9 mouse cellular contexts compared by ENCODE assay signal in the genomic region with DNA sequence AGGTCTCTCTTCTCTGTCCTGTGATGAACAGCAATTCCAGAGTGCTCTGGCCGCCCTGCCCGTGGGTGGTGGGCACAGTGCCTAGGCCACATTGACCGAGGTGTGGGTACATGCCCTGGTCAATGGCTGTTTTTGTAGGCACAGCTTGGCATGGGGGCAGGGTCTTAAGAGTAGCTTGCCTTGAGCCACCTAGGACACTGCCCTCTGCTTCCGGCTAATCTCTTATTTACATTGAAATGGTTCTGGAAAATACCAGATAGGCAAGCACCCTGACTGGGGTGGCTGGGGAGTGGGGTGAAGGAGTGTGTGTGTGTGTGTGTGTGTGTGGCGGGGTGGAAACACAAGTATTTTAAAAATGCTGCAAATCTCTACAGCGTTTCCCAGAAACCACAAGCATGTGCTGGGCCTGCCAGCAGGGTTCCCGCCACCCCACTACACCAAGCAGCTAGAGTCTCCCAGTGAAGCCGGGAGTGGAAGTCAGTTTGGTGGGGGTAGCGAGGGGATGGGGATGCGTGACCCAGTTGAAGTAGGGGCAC. TPM values are rescaled to one million over a fixed set of nuclear protein-coding genes. Genes with fewer than 3 reads are reported as not detected.
DNase-seq lines count a peak whose midpoint lies in the region; ATAC-seq and TF ChIP-seq lines count a peak whose summit lies in the region.
"Had no signal": no experiment of that assay in that cellular context is flagged by ENCODE, and none has a peak within 500 bp of the region (broad histone marks: within the 10 kb centered on the region; RNA-seq: fewer than 3 reads in every experiment).

No protein-coding gene starts in this region.

- H3K4me3 ChIP-seq in forebrain, postnatal 0 days (ENCODE audit: low read depth, low read length), result no peak overlapping the region
- H3K4me3 ChIP-seq in limb, embryonic 14.5 days (replicated peaks; ENCODE audit: low read length), result no peak overlapping the region
- no peak overlapping the region for H3K4me3 ChIP-seq in neural tube, embryonic 14.5 days (ENCODE audit: low read depth, low read length)

- no peaks in the 10 kb centered on the region for H3K27me3 ChIP-seq in forebrain, postnatal 0 days (ENCODE audit: insufficient read depth, low read length)
- H3K27me3 ChIP-seq in limb, embryonic 14.5 days (ENCODE audit: control insufficient read depth, insufficient read depth, low read length), result no peaks in the 10 kb centered on the region
- no peaks in the 10 kb centered on the region for H3K27me3 ChIP-seq in neural tube, embryonic 14.5 days (ENCODE audit: control insufficient read depth, insufficient read depth, low read length)

- ATAC-seq in forebrain, postnatal 0 days, result peak; percentile 27; the same call in 1 of the 2 replicates
- peak; percentile 42; the same call in 1 of the 2 replicates for ATAC-seq in limb, embryonic 14.5 days (ENCODE audit: low FRiP score, low read depth)
- no peak for ATAC-seq in neural tube, embryonic 14.5 days (ENCODE audit: low read depth)

- no peak overlapping the region; the same call in 1 of the 2 replicates for H3K4me2 ChIP-seq in forebrain, postnatal 0 days (ENCODE audit: low read depth)
- H3K4me2 ChIP-seq in limb, embryonic 14.5 days (replicated peaks; ENCODE audit: low read depth, low read length, severe bottlenecking), result peak overlapping the region; percentile 19; the same call in 1 of the 2 replicates
- no peak overlapping the region for H3K4me2 ChIP-seq in neural tube, embryonic 14.5 days (ENCODE audit: low read depth, low read length)

- TF ChIP-seq POLR2A in limb, embryonic 14.5 days (IDR thresholded peaks at IDR 0.05; ENCODE audit: borderline replicate concordance, extremely low read depth, insufficient read depth, insufficient read length), result no peak

- H3K27ac ChIP-seq in forebrain, postnatal 0 days (ENCODE audit: low read depth, low read length), result peak overlapping the region; percentile 54; the same call in 1 of the 2 replicates
- H3K27ac ChIP-seq in limb, embryonic 14.5 days (replicated peaks; ENCODE audit: low read depth, low read length), result peak overlapping the region; percentile 73
- H3K27ac ChIP-seq in neural tube, embryonic 14.5 days (ENCODE audit: low read depth, low read length), result 0 out of 2 replicates have a peak overlapping the region, but pooled peaks have one; percentile 18

- H3K9ac ChIP-seq in forebrain, postnatal 0 days, result no peak overlapping the region
- H3K9ac ChIP-seq in limb, embryonic 14.5 days (ENCODE audit: low read depth, low read length, severe bottlenecking), result peak overlapping the region; percentile 25; the same call in 1 of the 2 replicates
- no peak overlapping the region for H3K9ac ChIP-seq in neural tube, embryonic 14.5 days (replicated peaks; ENCODE audit: low read depth, low read length)

- no peaks in the 10 kb centered on the region for H3K9me3 ChIP-seq in forebrain, postnatal 0 days (ENCODE audit: low read length)
- H3K9me3 ChIP-seq in limb, embryonic 14.5 days (ENCODE audit: control insufficient read depth, low read length), result no peaks in the 10 kb centered on the region
- H3K9me3 ChIP-seq in neural tube, embryonic 14.5 days (ENCODE audit: control insufficient read depth, low read length), result no peaks in the 10 kb centered on the region

- TF ChIP-seq CTCF in forebrain, postnatal 0 days (IDR thresholded peaks at IDR 0.05; ENCODE audit: low read depth), result no peak

- WGBS in forebrain, postnatal 0 days, result 43% methylated on average over 10 of the region's 10 CpGs
- 63% methylated on average over 10 of the region's 10 CpGs for WGBS in limb, embryonic 14.5 days
- WGBS in neural tube, embryonic 14.5 days, result 64% methylated on average over 10 of the region's 10 CpGs

- peaks cover 5% of the 10 kb centered on the region; the same call in 1 of the 2 replicates for H3K36me3 ChIP-seq in forebrain, postnatal 0 days (ENCODE audit: insufficient read depth)
- H3K36me3 ChIP-seq in limb, embryonic 14.5 days (ENCODE audit: control insufficient read depth, insufficient read depth, low read length), result peaks cover 7% of the 10 kb centered on the region
- H3K36me3 ChIP-seq in neural tube, embryonic 14.5 days (ENCODE audit: control insufficient read depth, insufficient read depth, low read length), result peaks cover 2% of the 10 kb centered on the region; the same call in 1 of the 2 replicates

- H3K4me1 ChIP-seq in forebrain, postnatal 0 days (ENCODE audit: insufficient read depth), result 0 out of 2 replicates have a peak, but pooled peaks cover 15% of the 10 kb centered on the region
- peaks cover 33% of the 10 kb centered on the region for H3K4me1 ChIP-seq in limb, embryonic 14.5 days (ENCODE audit: control insufficient read depth, insufficient read depth, low read length)
- peaks cover 36% of the 10 kb centered on the region for H3K4me1 ChIP-seq in neural tube, embryonic 14.5 days (ENCODE audit: control insufficient read depth, insufficient read depth, low read length)

- DNase-seq in adrenal gland, postnatal 10 days, result peak; percentile 40
- DNase-seq in adrenal gland, adult 8-10 months, result no peak
- peak; percentile 93 for DNase-seq in 3134 (ENCODE audit: extremely low read depth, insufficient read length, low spot score)
- no peak for DNase-seq in forebrain, postnatal 0 days
- no peak for DNase-seq in limb, embryonic 14.5 days (ENCODE audit: low spot score)
- DNase-seq in T-cell, adult 2 months (ENCODE audit: low spot score), result no peak
- DNase-seq in frontal cortex, postnatal 10 days (ENCODE audit: low spot score in 2 of 2), result no peak

RNA-seq across cellular contexts. Expression of a gene that starts 4.3 kb away (rescaled TPM):
- total RNA-seq in adrenal gland, postnatal 10 days (2021), result not detected
- not detected for total RNA-seq in adrenal gland, adult 8-10 months (2022)
- not detected in 2 replicates for total RNA-seq in forebrain, postnatal 0 days (2014; rRNA removed)
- polyA plus RNA-seq in forebrain, postnatal 0 days (2015; fragmentation: Nextera tagmentation; extraction: Ambion mirVana), result 0.29 TPM in 1 of 2 replicates, not detected in the other
- polyA plus RNA-seq in limb, embryonic 14.5 days (2012; rRNA removed), result not detected in 2 replicates
- 0.75 and 0.89 TPM in 2 replicates for polyA plus RNA-seq in limb, embryonic 14.5 days (2014; fragmentation: Nextera tagmentation; extraction: Ambion mirVana)
- 2.1 and 2.4 TPM in 2 replicates for polyA plus RNA-seq in neural tube, embryonic 14.5 days (2014; fragmentation: Nextera tagmentation; extraction: Ambion mirVana)
- polyA plus RNA-seq: testis, adult 2 months had no signal

RNA-seq across cellular contexts. Expression of a gene that starts 20.2 kb away (rescaled TPM):
- total RNA-seq in adrenal gland, postnatal 10 days (2021), result 10 to 100 TPM; 53.9 to 80.1 TPM
- 100 to 1,000 TPM in 2 of 4 experiments, 10 to 100 TPM in 2; 61.9 to 158 (median 94.7) TPM for total RNA-seq in adrenal gland, adult 8-10 months (2022)
- total RNA-seq in forebrain, postnatal 0 days (2014; rRNA removed), result 67.5 and 85.2 TPM in 2 replicates
- polyA plus RNA-seq in forebrain, postnatal 0 days (2015; fragmentation: Nextera tagmentation; extraction: Ambion mirVana), result 23.9 and 33.8 TPM in 2 replicates
- 42.9 and 47.0 TPM in 2 replicates for polyA plus RNA-seq in limb, embryonic 14.5 days (2012; rRNA removed)
- 43.5 and 45.3 TPM in 2 replicates for polyA plus RNA-seq in limb, embryonic 14.5 days (2014; fragmentation: Nextera tagmentation; extraction: Ambion mirVana)
- 35.7 and 42.6 TPM in 2 replicates for polyA plus RNA-seq in neural tube, embryonic 14.5 days (2014; fragmentation: Nextera tagmentation; extraction: Ambion mirVana)

RNA-seq across cellular contexts. Expression of a gene that starts 58.2 kb away (rescaled TPM):
- total RNA-seq in adrenal gland, postnatal 10 days (2021), result not detected
- not detected for total RNA-seq in adrenal gland, adult 8-10 months (2022)
- total RNA-seq in forebrain, postnatal 0 days (2014; rRNA removed), result 0.23 and 0.95 TPM in 2 replicates
- polyA plus RNA-seq in forebrain, postnatal 0 days (2015; fragmentation: Nextera tagmentation; extraction: Ambion mirVana), result 0.41 and 0.88 TPM in 2 replicates
- not detected in 2 replicates for polyA plus RNA-seq in limb, embryonic 14.5 days (2012; rRNA removed)
- not detected in 2 replicates for polyA plus RNA-seq in limb, embryonic 14.5 days (2014; fragmentation: Nextera tagmentation; extraction: Ambion mirVana)
- 0.64 and 0.72 TPM in 2 replicates for polyA plus RNA-seq in neural tube, embryonic 14.5 days (2014; fragmentation: Nextera tagmentation; extraction: Ambion mirVana)
- polyA plus RNA-seq: testis, adult 2 months had no signal

Comparison
In these comparisons a context has a peak if more than half of its experiments do, and no peak if none do; other contexts are left out.
1. DNase-seq: peak in adrenal gland, postnatal 10 days (single experiment) and 3134 (single experiment); none in adrenal gland, adult 8-10 months (single experiment), forebrain, postnatal 0 days (single experiment), limb, embryonic 14.5 days (single experiment), T-cell, adult 2 months (single experiment) and frontal cortex, postnatal 10 days (0 of 2).
2. H3K27ac ChIP-seq: peak in every context shown above with its lines; median percentile 73 in limb, embryonic 14.5 days; 54 in forebrain, postnatal 0 days; 18 in neural tube, embryonic 14.5 days.